Mouse (Mus musculus) ZHBTc4 (cell line): ENCODE measurements at regions not wholly inside any gene's neighbourhood (a gene's known extent, or its start where the extent isn't known, plus 50 kb on each side); places are given as distances from the start of the nearest gene placed in this dataset.

Experiments used
- DNase-seq: peaks from one replicate; pipeline ENCODE4 v3.0.0-alpha.2; 2011; ENCODE audit warnings: low read depth, low spot score

- DNase-seq, result no peak
These were observed 200.8 kb downstream of the Uaca start for GRCm38 (mm10) chr9:60995096-60995495.

DNA sequence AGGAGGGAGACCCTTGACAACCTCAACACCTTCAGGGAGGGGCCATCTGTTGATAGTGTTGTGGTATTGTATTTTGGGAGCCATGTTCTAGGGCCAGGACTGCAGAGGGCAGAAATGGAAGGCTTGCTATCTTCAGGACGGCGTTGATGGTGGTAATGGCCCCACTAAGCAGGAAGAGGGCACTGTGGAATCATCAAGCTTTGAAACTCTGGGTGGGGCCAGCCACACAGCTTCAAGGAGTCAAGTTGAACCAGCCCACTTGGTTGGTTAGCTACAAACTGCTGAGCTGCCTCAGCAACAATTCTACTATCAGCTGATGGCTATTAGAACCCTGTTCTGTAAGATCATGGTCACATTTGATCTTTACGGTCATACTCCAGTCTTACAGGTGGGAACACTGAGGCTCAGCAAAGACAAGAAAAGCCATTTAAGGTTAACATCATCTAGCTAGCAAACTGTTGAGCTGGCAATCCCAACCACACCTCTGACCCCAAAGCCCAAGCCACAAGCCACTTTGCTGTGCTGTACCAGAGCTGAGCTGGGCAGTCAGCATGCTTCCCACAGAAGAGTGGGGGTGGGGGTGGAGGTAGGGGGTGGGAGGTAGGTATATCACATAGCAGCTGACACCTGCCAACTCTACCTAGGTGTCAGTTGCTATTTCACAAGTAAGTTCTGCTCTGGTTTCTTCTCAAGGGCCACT is 203.9 kb downstream of the Uaca start:
- peak; percentile 46 for DNase-seq

DNA sequence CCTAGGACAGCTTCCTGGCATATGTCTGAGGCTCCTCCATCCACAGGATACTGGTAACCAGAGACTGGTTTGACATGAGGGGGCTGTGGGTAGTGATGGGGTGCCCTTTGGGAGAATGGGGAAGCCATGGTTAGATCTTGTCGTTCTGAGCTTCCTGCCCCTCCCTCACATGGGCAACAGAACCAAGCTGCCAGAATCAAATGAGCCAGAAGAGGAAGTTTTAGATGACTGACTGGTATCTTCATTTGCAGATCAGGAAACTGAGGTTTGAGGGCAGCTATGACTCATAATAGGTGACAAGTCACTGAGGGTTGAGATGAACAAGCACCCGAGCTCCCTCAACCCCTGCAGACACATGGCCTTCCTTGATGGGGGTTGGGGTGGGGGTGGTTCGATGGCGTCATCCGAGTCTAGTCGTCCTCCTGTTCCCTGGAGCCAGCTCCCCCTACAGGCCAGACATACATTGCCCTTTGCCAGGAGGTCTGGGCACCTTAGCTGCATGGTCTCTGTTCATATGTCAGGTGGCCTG is 204.7 kb downstream of the Uaca start:
- peak; percentile 40 for DNase-seq

- DNase-seq, result no peak
These were observed 205.9 kb downstream of the Uaca start for GRCm38 (mm10) chr9:61000232-61000631.

GRCm38 (mm10) chr9:61002572-61002971 is 208.2 kb downstream of the Uaca start:
- no peak for DNase-seq

- DNase-seq, result no peak
These were observed 214.1 kb downstream of the Uaca start for GRCm38 (mm10) chr9:61008446-61008845.

GRCm38 (mm10) chr9:61011066-61011465 is 216.7 kb downstream of the Uaca start:
- DNase-seq, result peak; percentile 59

DNA sequence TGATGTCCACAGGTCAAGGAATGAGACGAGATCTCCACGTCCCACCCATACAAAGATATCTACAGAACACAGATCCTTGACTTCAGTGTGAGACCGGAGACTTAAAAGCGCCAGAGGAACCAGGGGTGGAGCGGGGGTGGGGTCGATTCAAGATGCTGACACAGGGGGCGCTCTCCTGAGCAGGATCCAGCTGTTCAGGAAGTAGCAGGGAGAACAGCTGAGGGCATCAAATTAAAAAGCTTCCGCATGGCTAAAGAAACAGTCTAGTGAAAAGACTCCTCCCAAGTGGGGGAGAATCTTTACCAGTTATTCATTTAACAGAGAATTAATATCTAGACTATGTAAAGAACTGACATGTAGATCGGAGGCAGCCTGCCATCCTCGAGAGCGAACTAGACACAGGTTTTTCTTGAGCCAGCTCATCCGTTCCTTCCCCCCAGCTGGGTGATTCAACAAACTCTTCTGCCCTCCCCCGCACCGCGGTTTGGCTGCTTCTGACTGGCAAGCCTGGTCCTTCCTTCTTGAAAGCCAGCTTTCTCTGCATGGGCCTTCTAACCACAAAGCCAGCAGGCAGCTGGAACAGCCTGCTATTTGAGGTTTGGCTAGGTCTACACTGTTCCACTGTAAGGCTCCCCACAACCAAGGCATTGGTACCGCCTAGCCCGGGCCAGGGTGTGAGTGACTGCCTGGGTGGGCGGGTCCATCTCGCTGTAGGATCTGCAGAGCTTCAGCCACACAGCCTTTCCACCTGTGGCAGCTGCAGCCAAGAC is 218.6 kb downstream of the Uaca start:
- DNase-seq, result peak; percentile 73

- no peak for DNase-seq
These were observed 219.8 kb downstream of the Uaca start for GRCm38 (mm10) chr9:61014151-61014550.

GRCm38 (mm10) chr9:61015374-61015890 is 221.1 kb downstream of the Uaca start:
- no peak for DNase-seq

- DNase-seq, result no peak
These were observed 222.3 kb downstream of the Uaca start for GRCm38 (mm10) chr9:61016673-61017072.

DNA sequence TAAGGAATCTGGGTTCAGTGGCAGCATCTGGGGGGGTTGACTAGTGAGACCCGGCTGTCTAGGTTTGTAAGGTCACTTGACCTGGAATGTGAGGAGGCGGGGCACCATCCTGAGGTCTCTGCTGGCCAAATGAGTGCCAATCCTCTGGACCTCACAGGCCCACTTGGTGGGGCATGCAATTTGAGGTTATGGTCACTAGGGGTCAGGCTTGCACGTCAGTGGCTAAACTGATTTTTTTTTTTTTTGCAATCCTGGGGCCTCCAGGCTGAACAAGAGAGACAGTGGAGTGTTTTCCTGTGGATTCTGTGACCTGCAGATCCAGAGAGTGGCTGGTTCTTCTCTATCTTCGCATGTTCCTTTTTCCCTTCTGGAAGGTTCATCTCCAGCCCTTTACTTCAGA is 225.6 kb downstream of the Uaca start:
- peak; percentile 61 for DNase-seq

GRCm38 (mm10) chr9:61021810-61022209 is 227.5 kb downstream of the Uaca start:
- DNase-seq, result no peak

GRCm38 (mm10) chr9:61022371-61023026 is 228.2 kb downstream of the Uaca start:
- no peak for DNase-seq

- no peak for DNase-seq
These were observed 231.0 kb downstream of the Uaca start for GRCm38 (mm10) chr9:61025341-61025740.

DNA sequence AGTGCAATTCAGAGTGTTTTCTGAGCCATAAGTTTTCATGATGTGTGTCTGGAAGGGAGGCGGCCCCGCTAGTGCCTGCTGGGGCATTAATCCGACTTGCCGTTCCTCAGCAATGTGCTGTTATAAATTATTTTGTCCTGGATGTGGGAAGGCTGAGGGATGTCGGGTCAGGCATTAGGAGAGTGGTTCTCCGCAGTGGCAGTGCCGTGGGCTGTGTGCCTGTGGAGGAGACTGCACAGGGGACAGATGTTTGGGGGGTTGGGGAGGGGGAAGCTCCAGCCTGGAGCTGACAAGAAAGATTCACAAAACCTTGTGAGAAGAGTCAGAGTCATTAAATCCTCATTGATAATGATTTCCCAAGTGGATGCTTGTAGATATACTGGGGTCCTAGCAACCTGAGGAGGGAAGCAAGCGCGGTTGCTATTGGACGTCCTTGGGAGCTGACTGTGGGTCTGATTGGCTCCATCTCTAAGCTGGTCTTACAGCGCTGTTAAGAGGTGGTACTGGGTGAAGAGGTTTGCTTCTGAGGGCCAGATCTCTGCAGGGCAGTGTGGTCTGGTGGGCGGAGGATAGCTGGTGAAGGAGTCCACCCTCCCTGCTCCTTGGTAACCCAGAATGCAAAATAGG is 234.5 kb downstream of the Uaca start:
- DNase-seq, result no peak

DNA sequence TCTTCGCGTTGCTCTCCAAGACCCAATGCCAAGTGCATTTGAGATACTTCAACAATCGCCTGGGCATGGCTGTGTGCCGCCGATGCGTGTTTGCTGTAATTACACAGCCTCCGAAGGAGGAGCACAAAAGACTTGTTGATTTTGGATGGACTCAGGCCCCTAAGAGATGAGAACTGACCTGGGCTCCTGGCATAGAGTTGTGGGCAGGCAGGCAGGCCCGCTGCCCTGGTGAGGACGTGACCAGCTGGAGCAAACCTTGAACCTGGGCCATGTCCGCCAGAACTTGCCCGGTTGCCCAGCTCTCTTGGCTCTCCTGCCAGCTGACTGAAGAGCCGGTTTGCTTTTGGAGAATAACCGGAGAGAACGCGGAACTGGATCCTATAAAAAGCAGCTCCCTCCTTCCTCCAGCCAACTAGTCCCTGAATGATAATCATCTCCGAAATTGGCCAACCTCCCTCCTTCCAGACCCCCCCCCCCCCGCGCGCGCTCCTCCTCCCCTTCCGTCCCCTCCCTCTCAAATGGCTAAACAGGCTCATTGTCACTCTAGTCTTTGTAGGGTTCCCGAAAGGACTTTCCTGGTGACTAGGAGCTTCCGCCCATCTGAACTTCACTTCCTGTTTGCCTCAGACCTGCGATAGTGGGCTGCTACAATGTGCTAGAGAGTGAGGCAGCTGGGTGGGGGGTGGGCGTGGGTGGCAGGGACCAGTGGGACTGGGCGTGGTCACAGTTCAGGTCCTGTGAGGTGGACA is 237.5 kb downstream of the Uaca start:
- peak; percentile 57 for DNase-seq

DNA sequence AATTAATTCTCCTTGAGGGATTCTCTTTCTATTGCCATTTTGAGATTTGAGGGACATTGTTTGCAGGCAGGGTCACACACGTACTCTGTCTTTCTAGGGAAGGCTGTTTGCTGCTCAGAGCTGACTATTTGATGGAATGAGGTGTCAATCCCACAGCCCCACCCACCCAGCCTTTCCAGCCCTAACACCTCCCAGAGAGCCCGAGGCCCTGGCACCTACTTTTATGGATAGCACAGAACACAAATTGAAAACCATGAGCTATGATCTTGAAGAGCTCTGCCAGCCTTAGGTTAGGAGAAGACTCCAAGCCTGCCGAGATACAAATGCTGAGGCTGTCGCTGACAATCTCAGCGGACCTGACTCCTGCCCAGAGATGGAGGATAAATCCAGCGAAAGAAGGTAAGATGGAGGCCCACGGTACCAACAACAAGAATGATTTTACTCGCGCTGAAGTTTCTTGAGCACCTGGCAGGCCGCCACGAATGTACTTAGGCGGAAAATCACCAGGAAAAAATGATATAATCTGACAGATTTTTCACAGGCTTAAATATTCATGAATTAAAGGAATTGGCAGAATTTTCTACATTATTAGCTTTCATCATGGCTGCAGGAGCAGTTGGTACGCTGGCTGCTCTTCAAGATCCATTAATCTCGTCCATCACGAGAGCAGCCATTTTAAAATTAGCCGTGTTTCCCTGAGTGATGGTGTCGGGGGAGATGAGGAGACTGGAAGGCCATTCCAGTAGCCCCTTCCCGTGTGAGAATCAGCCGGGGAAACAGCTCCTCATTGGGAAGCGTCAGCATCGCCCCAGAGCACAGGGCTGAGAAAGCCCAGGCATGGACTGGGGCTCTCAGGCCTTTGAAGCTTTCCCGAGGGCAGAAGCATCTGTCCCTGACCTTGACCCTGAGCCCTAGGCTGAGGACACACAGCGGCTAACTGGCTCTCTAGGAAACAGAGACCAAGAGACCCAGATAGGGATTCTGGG is 238.4 kb downstream of the Uaca start:
- DNase-seq, result no peak

DNA sequence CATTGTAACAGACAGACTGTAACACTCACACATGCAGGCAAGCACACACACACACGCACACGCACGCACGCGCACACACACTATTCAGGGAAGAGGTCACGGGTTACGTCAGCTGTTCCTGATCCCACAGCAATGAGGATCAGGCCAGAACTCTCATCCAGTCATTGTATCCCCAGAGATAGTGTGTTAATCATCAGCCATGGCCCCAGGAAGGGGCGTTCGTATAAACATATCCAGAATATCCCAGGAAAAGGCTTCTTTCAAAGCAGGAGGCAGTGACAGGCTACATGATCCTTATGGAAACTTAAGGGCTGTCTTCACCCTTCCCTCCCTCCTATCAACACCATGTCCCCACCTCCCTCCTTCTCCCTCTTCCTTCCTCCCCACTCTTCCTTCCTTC is 239.3 kb downstream of the Uaca start:
- no peak for DNase-seq

DNA sequence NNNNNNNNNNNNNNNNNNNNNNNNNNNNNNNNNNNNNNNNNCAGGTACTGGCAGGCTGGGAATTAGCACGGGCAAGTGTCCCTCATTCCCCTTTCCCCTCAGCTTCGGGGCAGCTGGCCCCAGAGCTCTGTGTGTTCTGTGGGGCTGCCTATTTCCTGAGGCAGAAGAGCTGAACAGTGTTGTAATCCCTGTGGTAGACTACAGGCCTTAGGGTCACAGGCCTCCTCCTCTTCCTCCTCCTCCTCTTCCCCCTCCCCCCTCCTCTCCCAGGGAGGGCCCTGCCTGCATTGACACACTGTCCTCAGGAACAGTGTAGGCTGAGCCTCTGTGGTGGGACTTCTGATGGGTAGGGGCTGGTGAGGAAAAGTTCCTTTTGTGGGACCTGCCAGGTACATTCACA is 247.7 kb downstream of the Uaca start:
- no peak for DNase-seq
